Mouse (Mus musculus): ENCODE results near the gene Gja8.

Gja8 gene

GRCm38 (mm10) chr3:96925920-96926319 lies at the start of gene Gja8:
Gene Gja8, minus strand, starts transcription at chr3:96926020.
- in situ Hi-C loops (cut with MboI; ENCODE audit: low pct_unique_long_range_greater_than_20kb in 1 of 2, low sequenced_read_pairs in 2 of 2, unreplicated experiment in 1 of 2) = loop anchor here in 1 of 2 experiments (25.0 kb wide), 1 partner anchor 411 kb away; no protein-coding TSS in a partner anchor

GRCm38 (mm10) chr3:96974467-96974866 lies 48.6 kb upstream of the Gja8 start:
- in situ Hi-C loops (cut with MboI; ENCODE audit: low pct_unique_long_range_greater_than_20kb in 1 of 2, low sequenced_read_pairs in 2 of 2, unreplicated experiment in 1 of 2) = no loop called here

- in situ Hi-C loops (cut with MboI; ENCODE audit: low pct_unique_long_range_greater_than_20kb in 1 of 2, low sequenced_read_pairs in 2 of 2, unreplicated experiment in 1 of 2) = no loop called here
Measured at GRCm38 (mm10) chr3:96970986-96971385, 45.2 kb upstream of the Gja8 start.

GRCm38 (mm10) chr3:96963088-96964034 lies 37.5 kb upstream of the Gja8 start:
- in situ Hi-C loops (cut with MboI; ENCODE audit: low pct_unique_long_range_greater_than_20kb in 1 of 2, low sequenced_read_pairs in 2 of 2, unreplicated experiment in 1 of 2) = no loop called here

- in situ Hi-C loops (cut with MboI; ENCODE audit: low pct_unique_long_range_greater_than_20kb in 1 of 2, low sequenced_read_pairs in 2 of 2, unreplicated experiment in 1 of 2) = no loop called here
Measured at GRCm38 (mm10) chr3:96960597-96960996, 34.8 kb upstream of the Gja8 start.

GRCm38 (mm10) chr3:96953489-96954233 lies 27.8 kb upstream of the Gja8 start:
- in situ Hi-C loops (cut with MboI; ENCODE audit: low pct_unique_long_range_greater_than_20kb in 1 of 2, low sequenced_read_pairs in 2 of 2, unreplicated experiment in 1 of 2) = no loop called here

GRCm38 (mm10) chr3:96942706-96943105 lies 16.9 kb upstream of the Gja8 start:
- in situ Hi-C loops (cut with MboI; ENCODE audit: low pct_unique_long_range_greater_than_20kb in 1 of 2, low sequenced_read_pairs in 2 of 2, unreplicated experiment in 1 of 2) = loop anchor here in 1 of 2 experiments (10.0 to 25.0 kb wide), 2 partner anchors 102 to 395 kb away; no protein-coding TSS in a partner anchor

- in situ Hi-C loops (cut with MboI; ENCODE audit: low pct_unique_long_range_greater_than_20kb in 1 of 2, low sequenced_read_pairs in 2 of 2, unreplicated experiment in 1 of 2) = loop anchor here (5.0 to 25.0 kb wide), 4 partner anchors 246 to 404 kb away; no protein-coding TSS in a partner anchor
Measured at GRCm38 (mm10) chr3:96938738-96939137, 12.9 kb upstream of the Gja8 start.

- in situ Hi-C loops (cut with MboI; ENCODE audit: low pct_unique_long_range_greater_than_20kb in 1 of 2, low sequenced_read_pairs in 2 of 2, unreplicated experiment in 1 of 2) = loop anchor here (5.0 to 25.0 kb wide), 4 partner anchors 247 to 405 kb away; no protein-coding TSS in a partner anchor
Measured at GRCm38 (mm10) chr3:96937606-96938005, 11.8 kb upstream of the Gja8 start.

GRCm38 (mm10) chr3:96936241-96936640 lies 10.4 kb upstream of the Gja8 start:
- in situ Hi-C loops (cut with MboI; ENCODE audit: low pct_unique_long_range_greater_than_20kb in 1 of 2, low sequenced_read_pairs in 2 of 2, unreplicated experiment in 1 of 2) = loop anchor here (5.0 to 25.0 kb wide), 4 partner anchors 249 to 406 kb away; no protein-coding TSS in a partner anchor

- in situ Hi-C loops (cut with MboI; ENCODE audit: low pct_unique_long_range_greater_than_20kb in 1 of 2, low sequenced_read_pairs in 2 of 2, unreplicated experiment in 1 of 2) = loop anchor here (10.0 to 25.0 kb wide), 3 partner anchors 254 to 406 kb away; no protein-coding TSS in a partner anchor
Measured at GRCm38 (mm10) chr3:96931261-96931681, 5.5 kb upstream of the Gja8 start.

- in situ Hi-C loops (cut with MboI; ENCODE audit: low pct_unique_long_range_greater_than_20kb in 1 of 2, low sequenced_read_pairs in 2 of 2, unreplicated experiment in 1 of 2) = loop anchor here in 1 of 2 experiments (25.0 kb wide), 1 partner anchor 413 kb away; no protein-coding TSS in a partner anchor
Measured at GRCm38 (mm10) chr3:96924631-96925030, 1.2 kb downstream of the Gja8 start.

GRCm38 (mm10) chr3:96920991-96921390 lies 4.8 kb downstream of the Gja8 start:
- in situ Hi-C loops (cut with MboI; ENCODE audit: low pct_unique_long_range_greater_than_20kb in 1 of 2, low sequenced_read_pairs in 2 of 2, unreplicated experiment in 1 of 2) = no loop called here

GRCm38 (mm10) chr3:96905592-96905991 lies 20.2 kb downstream of the Gja8 start:
- in situ Hi-C loops (cut with MboI; ENCODE audit: low pct_unique_long_range_greater_than_20kb in 1 of 2, low sequenced_read_pairs in 2 of 2, unreplicated experiment in 1 of 2) = no loop called here

GRCm38 (mm10) chr3:96904851-96905541 lies 20.8 kb downstream of the Gja8 start, which contains the start of gene Gpr89:
Gene Gpr89, minus strand, starts transcription at chr3:96905346.
- in situ Hi-C loops (cut with MboI; ENCODE audit: low pct_unique_long_range_greater_than_20kb in 1 of 2, low sequenced_read_pairs in 2 of 2, unreplicated experiment in 1 of 2) = no loop called here

GRCm38 (mm10) chr3:96904393-96904792 lies 21.4 kb downstream of the Gja8 start, which contains the start of gene Gja5:
Gene Gja5, plus strand, starts transcription at chr3:96904693.
- in situ Hi-C loops (cut with MboI; ENCODE audit: low pct_unique_long_range_greater_than_20kb in 1 of 2, low sequenced_read_pairs in 2 of 2, unreplicated experiment in 1 of 2) = no loop called here

- in situ Hi-C loops (cut with MboI; ENCODE audit: low pct_unique_long_range_greater_than_20kb in 1 of 2, low sequenced_read_pairs in 2 of 2, unreplicated experiment in 1 of 2) = no loop called here
Measured at GRCm38 (mm10) chr3:96902336-96902999, 23.4 kb downstream of the Gja8 start.

- in situ Hi-C loops (cut with MboI; ENCODE audit: low pct_unique_long_range_greater_than_20kb in 1 of 2, low sequenced_read_pairs in 2 of 2, unreplicated experiment in 1 of 2) = no loop called here
Measured at GRCm38 (mm10) chr3:96883690-96884089, 42.1 kb downstream of the Gja8 start.

Measured in mouse embryonic stem cell (cell line).